Mouse (Mus musculus) hindbrain, embryonic 13.5 days (tissue): ENCODE results near the gene 4930558C23Rik. TPM values are rescaled to one million over a fixed set of nuclear protein-coding genes. Genes with fewer than 3 reads are reported as not detected.
"Not testable (repeated sequence)": the region's sequence is repeated elsewhere in the genome, so short reads cannot be mapped to it uniquely, and the experiment has no call there.

Experiments
- ATAC-seq: fragments of 200-750 bp; cut with Nextera tagmentation; 2 replicates; pipeline ENCODE4 v1.8.0; 2017; ENCODE audit warnings: moderate TSS enrichment; ENCODE audit not compliant: low FRiP score
- H3K27ac ChIP-seq: fragments of 300-500 bp; sonication (generic); 2 replicates; pipeline ENCODE4 v1.5.1; 2015; ENCODE audit warnings: inconsistent platforms, mild to moderate bottlenecking, moderate library complexity
- H3K27me3 ChIP-seq: fragments of 300-500 bp; sonication (generic); 2 replicates; pipeline ENCODE4 v1.6.1; 2015; ENCODE audit warnings: mild to moderate bottlenecking, inconsistent platforms
- H3K36me3 ChIP-seq: fragments of 300-500 bp; sonication (generic); 2 replicates; pipeline ENCODE4 v1.6.1; 2015; ENCODE audit warnings: mild to moderate bottlenecking, inconsistent platforms
- H3K4me1 ChIP-seq: fragments of 300-500 bp; sonication (generic); replicated peaks from 2 replicates; pipeline ENCODE4 v1.6.1; 2015; ENCODE audit warnings: inconsistent platforms
- H3K4me2 ChIP-seq: fragments of 300-500 bp; sonication (generic); 2 replicates; pipeline ENCODE4 v1.6.1; 2015; ENCODE audit warnings: inconsistent platforms, mild to moderate bottlenecking, moderate library complexity
- H3K4me3 ChIP-seq: fragments of 300-500 bp; sonication (generic); 2 replicates; pipeline ENCODE4 v1.5.1; 2015; ENCODE audit warnings: mild to moderate bottlenecking, inconsistent platforms
- H3K9ac ChIP-seq: fragments of 300-500 bp; sonication (generic); 2 replicates; pipeline ENCODE4 v1.6.1; 2015; ENCODE audit warnings: mild to moderate bottlenecking, inconsistent platforms
- H3K9me3 ChIP-seq: fragments of 300-500 bp; sonication (generic); 2 replicates; pipeline ENCODE4 v1.6.1; 2016; ENCODE audit warnings: inconsistent platforms
- WGBS: fragments of 180-500 bp; shearing (Covaris S2); methylation state at CpG from one replicate; pipeline ENCODE4 v1.1.7; 2015; 5-methylcytosine and 5-hydroxymethylcytosine counted together
- polyA plus RNA-seq: library from polyadenylated mRNA; unstranded; fragments of >200 nt; fragmentation: Nextera tagmentation; extraction: Ambion mirVana; gene quantifications from 2 replicates; pipeline ENCODE4 v1.2.1, GENCODE M21; 2015

Gene 4930558C23Rik
- polyA plus RNA-seq, 1 experiment from 2014 or later, result not detected

DNA sequence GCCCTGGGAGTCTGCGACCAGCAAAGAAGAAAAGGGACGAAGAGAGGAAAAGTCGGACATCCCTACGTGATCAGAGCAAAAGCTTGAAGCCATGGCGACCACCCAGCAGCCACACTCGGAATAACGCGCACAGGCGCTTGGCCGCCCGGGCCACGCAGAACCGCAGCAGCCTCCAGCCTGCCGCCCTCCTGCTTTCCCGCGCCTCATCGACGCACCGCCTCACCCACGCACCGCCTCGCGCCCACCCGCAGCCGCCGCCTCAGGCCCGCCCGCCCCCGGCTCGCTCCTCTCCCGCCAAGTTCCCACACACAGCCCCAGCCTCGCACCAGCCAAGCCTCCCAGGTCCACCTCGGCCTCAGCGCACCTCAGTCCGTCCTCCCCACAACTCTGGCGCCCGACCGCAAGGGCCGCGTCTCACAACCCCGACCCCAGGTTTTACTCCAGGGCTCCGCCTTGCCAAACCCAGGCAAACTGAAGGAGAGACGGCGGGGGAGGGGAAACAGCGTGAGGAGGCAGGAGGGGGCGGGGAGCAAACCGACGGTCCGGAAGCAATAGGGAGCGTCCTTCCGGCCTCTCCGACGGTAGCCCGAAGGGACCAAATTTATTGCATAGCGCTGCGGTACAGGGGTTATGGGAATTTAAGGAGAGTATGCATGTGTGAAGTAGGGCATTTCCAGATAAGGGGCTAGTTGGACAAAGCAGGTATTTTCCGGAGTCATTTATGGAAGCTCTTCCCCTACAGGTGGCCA lies 45.8 kb downstream of the 4930558C23Rik start, which contains the start of gene Setdb1:
Gene Setdb1 (minus strand): TSS at position 502 of the 749 bp plus-strand sequence.
- WGBS, result under 1% methylated on average over 30 of the region's 57 CpGs
- H3K9me3 ChIP-seq, H3K27me3 ChIP-seq, H3K4me1 ChIP-seq: not testable (repeated sequence)
- peak within 1 kb of the TSS; percentile 52; the same call in 1 of the 2 replicates for H3K27ac ChIP-seq
- peak within 1 kb of the TSS; percentile 51 for H3K4me2 ChIP-seq
- H3K4me3 ChIP-seq, result peak within 1 kb of the TSS; percentile 53
- peak; percentile 97 for ATAC-seq
- H3K9ac ChIP-seq, result peak within 1 kb of the TSS; percentile 67
- H3K36me3 ChIP-seq, result peaks cover 18% of the 10 kb centered on the region

DNA sequence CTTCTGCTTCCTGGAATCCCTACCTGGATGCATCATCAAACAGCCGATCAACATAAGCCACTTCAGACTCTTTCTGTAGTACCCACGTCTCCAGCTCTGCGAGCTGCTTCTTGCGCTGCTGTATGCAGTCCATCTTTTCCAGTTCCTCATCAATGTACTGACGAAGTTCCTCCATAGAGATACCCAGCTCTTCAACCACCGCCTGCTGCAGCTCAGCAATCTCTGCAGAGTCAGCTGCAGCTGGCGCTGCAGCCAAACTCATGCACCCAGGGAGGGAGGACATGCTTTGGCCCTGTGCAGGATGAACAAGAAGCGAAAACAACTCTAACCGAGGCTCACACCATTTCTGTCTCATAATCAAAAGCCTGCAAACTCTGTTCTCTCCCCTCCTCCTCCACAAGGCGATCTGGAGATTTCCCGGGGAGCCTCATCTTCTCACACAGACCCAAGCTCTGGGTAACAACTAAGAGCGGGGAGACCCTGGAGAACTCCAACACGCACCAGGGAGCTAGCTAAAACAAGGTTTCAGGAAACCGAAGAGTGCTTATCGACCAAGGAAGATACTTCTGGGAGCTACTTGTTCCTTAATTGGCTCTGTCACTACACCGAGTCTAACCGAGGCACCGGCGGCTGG lies 46.6 kb downstream of the 4930558C23Rik start:
- peak overlapping the region; percentile 51 for H3K4me2 ChIP-seq
- H3K27ac ChIP-seq, H3K9me3 ChIP-seq, H3K4me1 ChIP-seq, H3K27me3 ChIP-seq, H3K9ac ChIP-seq: not testable (repeated sequence)
- peak; percentile 3; the same call in 1 of the 2 replicates for ATAC-seq
- H3K36me3 ChIP-seq, result peaks cover 24% of the 10 kb centered on the region
- 31% methylated on average over 10 of the region's 19 CpGs for WGBS
- H3K4me3 ChIP-seq, result peak overlapping the region; percentile 53

DNA sequence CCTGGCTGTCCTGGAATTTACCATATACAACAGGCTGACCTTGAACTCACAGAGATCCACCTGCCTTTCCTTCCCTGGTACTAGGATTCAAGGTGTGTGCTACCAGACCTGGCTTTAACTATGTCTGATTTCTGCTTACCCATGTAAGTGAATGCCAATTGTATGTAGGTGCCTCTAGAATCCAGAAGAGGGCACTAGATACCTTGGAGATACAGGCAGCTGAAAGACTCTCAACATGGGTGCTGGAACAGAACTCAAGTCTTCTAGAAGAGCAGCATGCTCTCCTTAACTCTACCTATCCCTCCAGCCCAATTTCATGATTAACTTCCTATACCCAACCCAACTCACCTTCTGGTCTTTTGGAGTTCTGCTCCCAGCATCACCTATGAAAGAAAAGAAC lies 53.1 kb downstream of the 4930558C23Rik start:
- Histone ChIP-seq H3K27ac (no peak overlapping the region), H3K4me1 (no peaks in the 10 kb centered on the region), H3K9me3 (no peaks in the 10 kb centered on the region), H3K36me3 (peaks cover 82% of the 10 kb centered on the region), H3K4me2 (no peak overlapping the region), H3K27me3 (no peaks in the 10 kb centered on the region), H3K4me3 (no peak overlapping the region), H3K9ac (no peak overlapping the region)
- no peak for ATAC-seq

DNA sequence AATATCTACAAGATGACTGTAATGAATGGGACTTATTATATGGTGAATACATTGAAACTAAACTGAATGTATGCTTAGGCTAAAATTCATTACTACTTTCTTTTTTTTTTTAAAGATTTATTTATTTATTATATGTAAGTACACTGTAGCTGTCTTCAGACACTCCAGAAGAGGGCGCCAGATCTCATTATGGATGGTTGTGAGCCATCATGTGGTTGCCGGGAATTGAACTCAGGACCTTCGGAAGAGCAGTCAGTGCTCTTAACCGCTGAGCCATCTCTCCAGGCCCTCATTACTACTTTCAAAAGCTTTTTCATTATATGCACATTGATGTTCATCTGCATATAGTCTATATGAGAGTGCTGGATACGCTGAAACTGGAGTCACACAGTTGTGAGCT lies 54.3 kb downstream of the 4930558C23Rik start:
- ATAC-seq, H3K9ac ChIP-seq, H3K9me3 ChIP-seq, H3K27me3 ChIP-seq, H3K4me1 ChIP-seq, H3K27ac ChIP-seq, H3K4me3 ChIP-seq, H3K4me2 ChIP-seq: not testable (repeated sequence)
- 90% methylated on average over 5 of the region's 5 CpGs for WGBS
- H3K36me3 ChIP-seq, result peaks cover 84% of the 10 kb centered on the region

DNA sequence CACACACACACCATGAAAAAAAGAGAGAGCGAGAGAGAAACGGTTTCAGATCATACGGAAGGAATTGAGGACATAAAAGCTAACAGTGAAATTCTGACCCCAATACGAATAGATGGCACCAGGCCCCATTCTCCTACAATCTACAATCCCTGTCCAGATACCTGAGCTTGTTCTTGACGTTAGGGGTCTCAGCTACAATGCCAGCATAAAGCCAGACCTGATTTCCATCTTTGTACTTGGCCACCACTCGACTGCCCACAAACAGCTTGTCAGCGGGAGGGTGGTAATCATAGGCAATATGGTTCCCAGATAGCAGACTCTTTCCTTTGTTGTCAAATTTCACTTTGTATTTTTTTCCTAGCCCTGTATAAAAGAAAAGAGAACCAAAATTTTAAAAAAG lies 56.2 kb downstream of the 4930558C23Rik start:
- Histone ChIP-seq H3K4me3 (no peak overlapping the region), H3K27me3 (no peaks in the 10 kb centered on the region), H3K9me3 (no peaks in the 10 kb centered on the region), H3K9ac (no peak overlapping the region), H3K27ac (no peak overlapping the region), H3K4me2 (no peak overlapping the region), H3K36me3 (peaks cover 90% of the 10 kb centered on the region), H3K4me1 (no peaks in the 10 kb centered on the region)
- 94% methylated on average over 7 of the region's 7 CpGs for WGBS
- no peak for ATAC-seq

DNA sequence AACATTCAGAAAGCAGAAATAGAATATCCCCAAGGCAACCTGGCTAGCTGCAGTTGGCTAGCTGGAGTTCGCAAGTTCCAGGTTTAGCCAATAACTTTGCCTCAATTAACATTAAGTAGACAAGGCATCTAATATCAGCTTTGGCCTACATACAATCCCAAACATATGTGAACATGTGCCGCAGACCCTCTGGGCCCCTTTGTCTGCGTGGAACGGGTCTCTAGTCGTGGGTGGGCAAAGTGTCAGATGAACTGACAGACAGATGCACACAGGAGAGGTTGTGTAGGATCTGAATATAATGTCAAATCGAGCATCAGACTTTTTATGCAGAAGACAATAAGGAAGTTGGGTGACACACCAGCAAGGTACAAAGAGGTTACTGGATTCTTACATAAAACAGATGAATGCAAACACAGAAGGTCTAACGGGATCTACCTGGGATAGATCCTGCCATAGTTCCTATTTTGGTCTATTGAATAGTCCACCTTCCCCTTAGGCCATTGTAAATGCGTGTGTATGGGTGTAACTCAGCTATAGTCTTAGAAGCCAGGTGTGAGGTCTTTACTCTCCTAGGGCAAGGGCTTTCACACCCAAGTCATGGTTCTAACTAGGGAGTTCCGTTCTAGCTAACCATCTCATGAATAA lies 59.2 kb downstream of the 4930558C23Rik start:
- H3K4me2 ChIP-seq, H3K9me3 ChIP-seq, H3K27me3 ChIP-seq, H3K27ac ChIP-seq, ATAC-seq, H3K4me1 ChIP-seq, H3K9ac ChIP-seq, H3K4me3 ChIP-seq: not testable (repeated sequence)
- peaks cover 92% of the 10 kb centered on the region for H3K36me3 ChIP-seq
- WGBS, result 95% methylated on average over 9 of the region's 9 CpGs

DNA sequence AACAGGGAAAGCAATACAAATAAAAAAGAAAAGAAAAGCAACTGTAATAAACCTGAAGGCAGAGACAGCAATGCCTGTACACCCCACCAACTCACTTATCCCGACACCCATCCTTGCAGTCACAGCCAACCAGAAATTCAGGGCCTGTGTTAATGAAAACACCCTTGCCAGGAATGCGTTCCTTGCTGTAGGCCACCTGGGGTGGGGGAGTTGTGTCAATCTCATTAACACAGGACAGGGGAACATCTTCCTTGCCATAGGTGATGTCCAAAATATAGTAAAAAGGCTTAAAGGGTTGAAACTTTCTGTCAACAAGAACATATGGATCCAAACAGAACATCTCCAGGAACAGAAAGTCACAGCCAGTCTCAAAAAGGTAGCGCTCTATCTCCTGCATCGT lies 64.4 kb downstream of the 4930558C23Rik start:
- peaks cover 98% of the 10 kb centered on the region for H3K36me3 ChIP-seq
- no peaks in the 10 kb centered on the region for H3K9me3 ChIP-seq
- H3K27me3 ChIP-seq, result no peaks in the 10 kb centered on the region
- H3K4me1 ChIP-seq, result no peaks in the 10 kb centered on the region
- no peak overlapping the region for H3K4me2 ChIP-seq
- 88% methylated on average over 4 of the region's 4 CpGs for WGBS
- no peak overlapping the region for H3K4me3 ChIP-seq
- H3K9ac ChIP-seq, result no peak overlapping the region
- ATAC-seq, result no peak
- H3K27ac ChIP-seq, result no peak overlapping the region

DNA sequence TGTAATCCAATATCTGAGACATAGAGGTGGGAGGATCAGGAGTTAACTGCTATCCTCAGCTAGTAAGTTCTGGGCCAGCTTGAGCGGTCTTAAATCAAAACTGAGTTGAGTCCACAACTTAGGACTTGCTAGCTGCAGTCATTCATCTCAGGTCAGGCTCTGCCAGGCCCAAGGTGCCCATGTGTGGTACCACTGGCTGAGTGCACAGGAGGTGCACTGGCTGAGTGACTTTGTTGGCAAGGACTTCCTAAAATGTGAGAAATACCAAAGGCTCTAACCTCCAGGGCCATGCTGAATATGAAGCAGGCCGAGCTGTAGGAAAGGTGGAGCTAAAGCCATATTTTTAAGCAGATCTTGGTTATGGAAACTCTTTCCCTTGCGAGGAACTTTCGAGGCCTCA lies 65.3 kb downstream of the 4930558C23Rik start:
- no peaks in the 10 kb centered on the region for H3K9me3 ChIP-seq
- no peak for ATAC-seq
- H3K9ac ChIP-seq, result no peak overlapping the region
- no peaks in the 10 kb centered on the region for H3K4me1 ChIP-seq
- no peak overlapping the region for H3K27ac ChIP-seq
- peaks cover 98% of the 10 kb centered on the region for H3K36me3 ChIP-seq
- H3K27me3 ChIP-seq, result no peaks in the 10 kb centered on the region
- 98% methylated on average over 4 of the region's 4 CpGs for WGBS
- no peak overlapping the region for H3K4me3 ChIP-seq
- H3K4me2 ChIP-seq, result no peak overlapping the region

Other genes starting within 250 kb of the 4930558C23Rik start
- 31.5 and 31.8 TPM in 2 replicates for gene Sema6c, start 242.4 kb downstream of the 4930558C23Rik start, polyA plus RNA-seq
- 4.5 and 4.6 TPM in 2 replicates for gene Gabpb2, start 184.9 kb downstream of the 4930558C23Rik start, polyA plus RNA-seq
- gene Cdc42se1, start 174.1 kb downstream of the 4930558C23Rik start, polyA plus RNA-seq, result 65.5 and 68.9 TPM in 2 replicates
- 307 and 311 TPM in 2 replicates for gene Mllt11, start 170.7 kb downstream of the 4930558C23Rik start, polyA plus RNA-seq
- gene Gm128, start 161.2 kb downstream of the 4930558C23Rik start, polyA plus RNA-seq, result 0.19 and 0.26 TPM in 2 replicates
- gene Bnipl, start 151.6 kb downstream of the 4930558C23Rik start, polyA plus RNA-seq, result 0.13 and 0.25 TPM in 2 replicates
- 42.2 and 43.0 TPM in 2 replicates for gene Mindy1, start 121.5 kb downstream of the 4930558C23Rik start, polyA plus RNA-seq
- gene Prune1, start 120.8 kb downstream of the 4930558C23Rik start, polyA plus RNA-seq, result 50.3 and 51.8 TPM in 2 replicates
- gene Anxa9, start 95.7 kb downstream of the 4930558C23Rik start, polyA plus RNA-seq, result 0.31 and 0.38 TPM in 2 replicates
- gene Cers2, start 88.0 kb downstream of the 4930558C23Rik start, polyA plus RNA-seq, result 91.8 and 93.7 TPM in 2 replicates
- 45.6 and 46.2 TPM in 2 replicates for gene Setdb1, start 45.6 kb downstream of the 4930558C23Rik start, polyA plus RNA-seq
- gene Arnt, start 31.5 kb upstream of the 4930558C23Rik start, polyA plus RNA-seq, result 20.0 and 21.0 TPM in 2 replicates
- 10.8 and 15.6 TPM in 2 replicates for gene Ctsk, start 96.4 kb upstream of the 4930558C23Rik start, polyA plus RNA-seq
- gene Ctss, start 123.9 kb upstream of the 4930558C23Rik start, polyA plus RNA-seq, result 15.1 and 16.8 TPM in 2 replicates
- not detected in 2 replicates for gene Hormad1, start 156.8 kb upstream of the 4930558C23Rik start, polyA plus RNA-seq
- 30.6 and 32.6 TPM in 2 replicates for gene Golph3l, start 186.1 kb upstream of the 4930558C23Rik start, polyA plus RNA-seq
- 106 and 108 TPM in 2 replicates for gene Ensa, start 222.2 kb upstream of the 4930558C23Rik start, polyA plus RNA-seq